ENCODE assay signal across 9 mouse cellular contexts in the genomic region with DNA sequence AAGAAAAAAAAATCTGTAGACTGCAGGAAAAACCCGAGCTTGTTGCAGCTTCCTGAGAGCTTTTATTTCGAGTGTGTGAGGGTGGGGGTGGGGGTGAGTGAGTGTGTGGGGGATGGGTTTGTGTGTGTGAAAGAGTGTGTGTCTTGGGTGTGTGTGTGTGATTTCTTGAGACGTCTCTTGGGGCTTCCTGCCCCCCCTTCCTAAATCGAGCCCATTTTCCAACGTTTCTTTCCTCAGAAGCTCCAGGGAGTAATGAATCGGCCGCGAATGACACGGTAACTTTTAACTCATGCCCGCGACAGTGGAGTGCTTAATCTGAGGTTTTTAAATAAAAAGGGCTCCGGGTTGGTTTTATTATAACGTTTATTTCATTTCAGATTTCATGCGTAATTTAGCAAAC. TPM values are rescaled to one million over a fixed set of nuclear protein-coding genes. Genes with fewer than 3 reads are reported as not detected.
DNase-seq lines count a peak whose midpoint lies in the region; ATAC-seq and TF ChIP-seq lines count a peak whose summit lies in the region.
"Had no signal": no experiment of that assay in that cellular context is flagged by ENCODE, and none has a peak within 500 bp of the region (broad histone marks: within the 10 kb centered on the region; RNA-seq: fewer than 3 reads in every experiment).

No protein-coding gene starts in this region.

- H3K4me2 ChIP-seq in liver, embryonic 11.5 days: peak overlapping the region; percentile 79
- H3K4me2 ChIP-seq in liver, postnatal 0 days (ENCODE audit: low read depth, low read length): no peak overlapping the region
- H3K4me2 ChIP-seq in forebrain, embryonic 12.5 days: peak overlapping the region; percentile 98
- peak overlapping the region; percentile 93 for H3K4me2 ChIP-seq in limb, embryonic 11.5 days (ENCODE audit: low read depth, severe bottlenecking)
- H3K4me2 ChIP-seq in neural tube, embryonic 15.5 days: peak overlapping the region; percentile 97

- no peak for TF ChIP-seq CTCF in liver, postnatal 0 days (IDR thresholded peaks at IDR 0.05; ENCODE audit: low read depth)

- H3K27ac ChIP-seq in liver, embryonic 11.5 days (ENCODE audit: low read depth, low read length): no peak overlapping the region
- H3K27ac ChIP-seq in liver, postnatal 0 days (ENCODE audit: low read depth): no peak overlapping the region
- H3K27ac ChIP-seq in forebrain, embryonic 12.5 days: peak overlapping the region; percentile 98
- no peak overlapping the region for H3K27ac ChIP-seq in limb, embryonic 11.5 days (replicated peaks; ENCODE audit: low read depth, low read length)
- H3K27ac ChIP-seq in neural tube, embryonic 15.5 days (replicated peaks): no peak overlapping the region

- ATAC-seq in liver, embryonic 11.5 days (replicated peaks; ENCODE audit: low FRiP score): no peak
- no peak for ATAC-seq in liver, postnatal 0 days
- no peak for ATAC-seq in forebrain, embryonic 12.5 days (ENCODE audit: low FRiP score)
- ATAC-seq in limb, embryonic 11.5 days (ENCODE audit: insufficient number of reproducible peaks, low FRiP score, low TSS enrichment, low read depth): no peak
- ATAC-seq in neural tube, embryonic 15.5 days (ENCODE audit: low FRiP score): no peak

- DNase-seq in liver, embryonic 11.5 days (ENCODE audit: low spot score): no peak
- DNase-seq in liver, postnatal 0 days: no peak
- DNase-seq in limb, embryonic 11.5 days (ENCODE audit: low spot score): no peak
- no peak for DNase-seq in urinary bladder, adult 18-20 months (ENCODE audit: low spot score in 2 of 2)
- no peak for DNase-seq in layer of hippocampus, adult 11-12 months (ENCODE audit: low spot score)

- no peak for TF ChIP-seq EP300 in liver, postnatal 0 days (IDR thresholded peaks at IDR 0.05; ENCODE audit: low read depth)

- H3K27me3 ChIP-seq in liver, embryonic 11.5 days (replicated peaks; ENCODE audit: control insufficient read depth, insufficient read depth, low read length): peaks cover 72% of the 10 kb centered on the region
- H3K27me3 ChIP-seq in liver, postnatal 0 days (ENCODE audit: insufficient read depth, low read length): peaks cover 60% of the 10 kb centered on the region
- H3K27me3 ChIP-seq in forebrain, embryonic 12.5 days: peaks cover 15% of the 10 kb centered on the region
- H3K27me3 ChIP-seq in limb, embryonic 11.5 days (ENCODE audit: control insufficient read depth, insufficient read depth, low read length): peaks cover 44% of the 10 kb centered on the region
- H3K27me3 ChIP-seq in neural tube, embryonic 15.5 days (replicated peaks): peaks cover 21% of the 10 kb centered on the region

- 3% methylated on average over 14 of the region's 14 CpGs for WGBS in liver, embryonic 11.5 days
- 3% methylated on average over 14 of the region's 14 CpGs for WGBS in liver, postnatal 0 days (ENCODE audit: insufficient replicate concordance)
- WGBS in forebrain, embryonic 12.5 days: 1% methylated on average over 14 of the region's 14 CpGs
- 1% methylated on average over 14 of the region's 14 CpGs for WGBS in limb, embryonic 11.5 days
- WGBS in neural tube, embryonic 15.5 days: 1% methylated on average over 14 of the region's 14 CpGs

- H3K9ac ChIP-seq in liver, embryonic 11.5 days (ENCODE audit: low read depth, low read length): no peak overlapping the region
- no peak overlapping the region for H3K9ac ChIP-seq in liver, postnatal 0 days (replicated peaks)
- H3K9ac ChIP-seq in forebrain, embryonic 12.5 days: peak overlapping the region; percentile 100
- no peak overlapping the region for H3K9ac ChIP-seq in limb, embryonic 11.5 days (ENCODE audit: low read length)
- H3K9ac ChIP-seq in neural tube, embryonic 15.5 days (replicated peaks): 0 out of 2 replicates have a peak overlapping the region, but pooled peaks have one; percentile 26

- H3K4me1 ChIP-seq in liver, embryonic 11.5 days (replicated peaks; ENCODE audit: control insufficient read depth, insufficient read depth, low read length): peaks cover 9% of the 10 kb centered on the region
- H3K4me1 ChIP-seq in liver, postnatal 0 days (ENCODE audit: insufficient read depth): peaks cover 9% of the 10 kb centered on the region; the same call in 1 of the 2 replicates
- peaks cover 51% of the 10 kb centered on the region for H3K4me1 ChIP-seq in forebrain, embryonic 12.5 days
- peaks cover 38% of the 10 kb centered on the region for H3K4me1 ChIP-seq in limb, embryonic 11.5 days (ENCODE audit: control insufficient read depth, insufficient read depth, low read length)
- H3K4me1 ChIP-seq in neural tube, embryonic 15.5 days: peaks cover 57% of the 10 kb centered on the region

- H3K4me3 ChIP-seq in liver, embryonic 11.5 days (ENCODE audit: low read depth, low read length): 0 out of 2 replicates have a peak overlapping the region, but pooled peaks have one; percentile 15
- H3K4me3 ChIP-seq in liver, postnatal 0 days (ENCODE audit: low read depth, low read length): no peak overlapping the region
- H3K4me3 ChIP-seq in forebrain, embryonic 12.5 days (replicated peaks): peak overlapping the region; percentile 98
- H3K4me3 ChIP-seq in limb, embryonic 11.5 days (ENCODE audit: low read depth, low read length): peak overlapping the region; percentile 69
- peak overlapping the region; percentile 73 for H3K4me3 ChIP-seq in neural tube, embryonic 15.5 days (replicated peaks)
- H3K4me3 ChIP-seq: myocyte had no signal

- no peaks in the 10 kb centered on the region for H3K9me3 ChIP-seq in liver, embryonic 11.5 days (ENCODE audit: control insufficient read depth, low read length)
- no peaks in the 10 kb centered on the region for H3K9me3 ChIP-seq in liver, postnatal 0 days (ENCODE audit: low read length)
- H3K9me3 ChIP-seq in forebrain, embryonic 12.5 days: no peaks in the 10 kb centered on the region
- no peaks in the 10 kb centered on the region for H3K9me3 ChIP-seq in limb, embryonic 11.5 days (ENCODE audit: control insufficient read depth, low read length)
- no peaks in the 10 kb centered on the region for H3K9me3 ChIP-seq in neural tube, embryonic 15.5 days (replicated peaks)

- H3K36me3 ChIP-seq in liver, embryonic 11.5 days (ENCODE audit: control insufficient read depth, insufficient read depth, low read length): no peaks in the 10 kb centered on the region
- no peaks in the 10 kb centered on the region; the same call in 1 of the 2 replicates for H3K36me3 ChIP-seq in liver, postnatal 0 days (replicated peaks; ENCODE audit: insufficient read depth, low read length)
- H3K36me3 ChIP-seq in forebrain, embryonic 12.5 days (replicated peaks): peaks cover 24% of the 10 kb centered on the region
- no peaks in the 10 kb centered on the region for H3K36me3 ChIP-seq in limb, embryonic 11.5 days (ENCODE audit: control insufficient read depth, insufficient read depth, low read length)
- H3K36me3 ChIP-seq in neural tube, embryonic 15.5 days: no peaks in the 10 kb centered on the region
- H3K36me3 ChIP-seq: G1E had no signal

RNA-seq across cellular contexts. Expression of a gene that starts 1.6 kb away (rescaled TPM):
- polyA plus RNA-seq in liver, embryonic 11.5 days (2014; fragmentation: Nextera tagmentation; extraction: Ambion mirVana): 5.2 and 5.3 TPM in 2 replicates
- polyA plus RNA-seq in liver, postnatal 0 days (2015; fragmentation: Nextera tagmentation; extraction: Ambion mirVana): 1.00 and 1.4 TPM in 2 replicates
- 55.8 and 62.6 TPM in 2 replicates for polyA plus RNA-seq in forebrain, embryonic 12.5 days (2016; fragmentation: Nextera tagmentation; extraction: Ambion mirVana)
- 11.0 and 12.4 TPM in 2 replicates for polyA plus RNA-seq in limb, embryonic 11.5 days (2014; fragmentation: Nextera tagmentation; extraction: Ambion mirVana)
- polyA plus RNA-seq in neural tube, embryonic 15.5 days (2015; fragmentation: Nextera tagmentation; extraction: Ambion mirVana): 15.2 and 18.3 TPM in 2 replicates
- polyA plus RNA-seq: G1E had no signal

Comparison
In these comparisons a context has a peak if more than half of its experiments do, and no peak if none do; other contexts are left out.
1. H3K9ac ChIP-seq: peak in forebrain, embryonic 12.5 days (single experiment) and neural tube, embryonic 15.5 days (single experiment); none in liver, embryonic 11.5 days (single experiment), liver, postnatal 0 days (single experiment) and limb, embryonic 11.5 days (single experiment).